Mouse (Mus musculus) gastrocnemius, postnatal 14 days (tissue): ENCODE data around the gene Gm26620. TPM values are rescaled to one million over a fixed set of nuclear protein-coding genes. Genes with fewer than 3 reads are reported as not detected.

Experiments used
- total RNA-seq, 2 experiments: library from RNA; stranded (reverse); gene quantifications; 2 replicates each; pipeline ENCODE4 v1.2.3; 2021

Gene Gm26620
- total RNA-seq, 2 experiments from 2014 or later: 0.35 TPM; not detected in 1

Other genes with a start within 250 kb of the Gm26620 start
- gene Olfml2b, start 240.5 kb upstream of the Gm26620 start, total RNA-seq: 10 to 100 TPM; 27.6 to 35.9 TPM
- 10 to 100 TPM; 17.6 to 17.8 TPM for gene Atf6, start 17.3 kb upstream of the Gm26620 start, total RNA-seq
- 1 to 10 TPM; 4.0 to 6.1 TPM for gene Dusp12, start 475 bp downstream of the Gm26620 start, total RNA-seq
- gene Fcrlb, start 27.9 kb downstream of the Gm26620 start, total RNA-seq: not detected
- under 1 TPM in 1 of 2 experiments, not detected in 1; 0.31 TPM for gene Fcrla, start 42.5 kb downstream of the Gm26620 start, total RNA-seq
- gene Fcgr2b, start 91.5 kb downstream of the Gm26620 start, total RNA-seq: 1 to 10 TPM; 3.0 to 3.4 TPM
- gene Fcgr4, start 133.9 kb downstream of the Gm26620 start, total RNA-seq: not detected
- 1 to 10 TPM; 7.0 to 7.4 TPM for gene Fcgr3, start 179.9 kb downstream of the Gm26620 start, total RNA-seq
- under 1 TPM; 0.72 to 0.73 TPM for gene Cfap126, start 228.9 kb downstream of the Gm26620 start, total RNA-seq